Mouse (Mus musculus) liver, embryonic 14.5 days (tissue): ENCODE results near the gene Frmpd1. TPM values are rescaled to one million over a fixed set of nuclear protein-coding genes. Genes with fewer than 3 reads are reported as not detected.

Source experiments
- ATAC-seq: fragments of 200-750 bp; cut with Nextera tagmentation; 2 replicates; pipeline ENCODE4 v1.8.0; 2017; ENCODE audit warnings: moderate number of reproducible peaks, mild to moderate bottlenecking, moderate library complexity; ENCODE audit not compliant: insufficient read depth
- DNase-seq, 3 experiments: peaks; one replicate each; pipeline ENCODE4 v3.0.0-alpha.2; 2012 to 2013; ENCODE audit warnings: low read depth in 3 of 3, low spot score in 3 of 3
- H3K27ac ChIP-seq: fragments of 300-500 bp; sonication (generic); 2 replicates; pipeline ENCODE4 v1.5.1; 2014; ENCODE audit warnings: moderate library complexity, mild to moderate bottlenecking, control low read depth, inconsistent platforms
- H3K27me3 ChIP-seq: fragments of 300-500 bp; sonication (generic); 2 replicates; pipeline ENCODE4 v1.6.1; 2014; ENCODE audit warnings: mild to moderate bottlenecking, low read length, moderate library complexity; ENCODE audit not compliant: control insufficient read depth, insufficient read depth
- H3K36me3 ChIP-seq: fragments of 300-500 bp; sonication (generic); replicated peaks from 2 replicates; pipeline ENCODE4 v1.6.1; 2014; ENCODE audit warnings: low read depth; ENCODE audit not compliant: control insufficient read depth, insufficient read depth
- H3K4me1 ChIP-seq, 2 experiments: fragments of 200-500 bp in 1 of 2; fragments of 300-500 bp in 1 of 2; sonication (generic) in 1 of 2; replicated peaks; 2 replicates each; pipeline ENCODE4 v1.6.1; 2012 to 2014; ENCODE audit warnings: antibody characterized with exemption in 1 of 2, inconsistent platforms in 1 of 2, low read length in 1 of 2; ENCODE audit not compliant: control insufficient read depth in 2 of 2, insufficient read depth in 2 of 2
- H3K4me2 ChIP-seq: fragments of 300-500 bp; sonication (generic); 2 replicates; pipeline ENCODE4 v1.6.1; 2014; ENCODE audit warnings: low read depth, mild to moderate bottlenecking, control low read depth, moderate library complexity
- H3K4me3 ChIP-seq, 2 experiments: fragments of 200-500 bp in 1 of 2; fragments of 300-500 bp in 1 of 2; sonication (generic) in 1 of 2; 2 replicates each; pipeline ENCODE4 v1.5.1; 2012 to 2014; ENCODE audit warnings: low read depth in 2 of 2, low read length in 2 of 2, mild to moderate bottlenecking in 2 of 2, control low read depth in 1 of 2, inconsistent platforms in 1 of 2, moderate library complexity in 1 of 2; ENCODE audit not compliant: insufficient read depth in 1 of 2
- H3K9ac ChIP-seq: fragments of 300-500 bp; sonication (generic); replicated peaks from 2 replicates; pipeline ENCODE4 v1.6.1; 2014; ENCODE audit warnings: mild to moderate bottlenecking, control low read depth, moderate library complexity
- H3K9me3 ChIP-seq: fragments of 300-500 bp; sonication (generic); 2 replicates; pipeline ENCODE4 v1.6.1; 2016; ENCODE audit warnings: low read length, mixed read lengths; ENCODE audit not compliant: control insufficient read depth
- CTCF ChIP-seq: IDR thresholded peaks from 2 replicates; pipeline ENCODE4 v1.5.1; 2016; ENCODE audit warnings: antibody characterized with exemption, low read depth, control low read depth
- EP300 ChIP-seq: IDR thresholded peaks from 2 replicates; pipeline ENCODE4 v1.6.1; 2016; ENCODE audit warnings: antibody characterized with exemption, low read depth
- WGBS: fragments of 180-500 bp; shearing (Covaris S2); extraction: QIAGEN DNeasy Blood & Tissue Kit; methylation state at CpG from one replicate; pipeline ENCODE4 v1.1.7; 2014; ENCODE audit not compliant: insufficient replicate concordance; 5-methylcytosine and 5-hydroxymethylcytosine counted together
- polyA plus RNA-seq, 2 experiments: library from polyadenylated mRNA; depleted of rRNA in 1 of 2; stranded (reverse) in 1 of 2; unstranded in 1 of 2; fragments of >200 nt; fragmentation: Nextera tagmentation in 1 of 2; extraction: Ambion mirVana in 1 of 2; gene quantifications; 2 replicates each; pipeline versions ENCODE4 v1.2.1 to v1.2.3; 2012 to 2014

Frmpd1 gene
- polyA plus RNA-seq, 2 experiments: 0.16 to 0.28 TPM

DNA sequence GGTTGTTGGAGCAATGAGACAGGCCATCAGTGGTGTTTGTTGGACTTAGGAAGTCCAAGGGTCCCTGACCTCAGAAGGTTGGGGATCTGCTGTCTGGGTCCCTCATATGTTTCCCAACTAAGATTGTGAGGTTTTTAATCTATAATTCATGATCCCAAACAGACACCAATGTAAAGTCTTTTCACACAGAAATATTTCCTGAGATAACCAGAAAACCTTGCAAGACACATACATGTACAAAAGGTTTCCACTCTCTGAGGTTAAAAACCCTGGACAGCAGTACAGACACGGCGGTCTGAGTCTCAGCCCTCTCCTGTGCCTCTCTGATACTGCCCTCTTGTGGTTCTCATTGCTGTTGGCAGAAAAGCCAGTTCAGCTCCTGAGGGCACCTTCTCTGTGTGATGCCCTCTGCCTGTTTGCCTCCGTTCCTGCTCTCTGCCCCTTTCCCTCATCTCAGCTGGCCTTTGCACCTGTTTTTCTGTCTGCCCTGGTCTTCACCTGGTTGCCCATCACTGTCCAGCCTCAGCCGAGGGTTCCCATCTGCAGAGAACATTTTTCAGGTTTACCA, 95.4 kb downstream of the Frmpd1 start:
- Histone ChIP-seq H3K4me1 (no peaks in the 10 kb centered on the region), H3K4me2 (no peak overlapping the region), H3K27ac (no peak overlapping the region), H3K4me3 (no peak overlapping the region), H3K9me3 (no peaks in the 10 kb centered on the region), H3K27me3 (no peaks in the 10 kb centered on the region), H3K36me3 (no peaks in the 10 kb centered on the region), H3K9ac (no peak overlapping the region)
- peak; percentile 19 to 30 (median 22) for DNase-seq
- 12% methylated on average over 4 of the region's 4 CpGs for WGBS
- ATAC-seq: no peak
- TF ChIP-seq EP300: no peak
- TF ChIP-seq CTCF: peak; percentile 91

GRCm38 (mm10) chr4:45286318-45286717, 101.6 kb downstream of the Frmpd1 start:
- Histone ChIP-seq H3K9ac (no peak overlapping the region), H3K4me2 (no peak overlapping the region), H3K27ac (no peak overlapping the region), H3K27me3 (no peaks in the 10 kb centered on the region; the same call in 1 of the 2 replicates), H3K4me1 (no peaks in the 10 kb centered on the region), H3K4me3 (no peak overlapping the region), H3K36me3 (no peaks in the 10 kb centered on the region), H3K9me3 (no peaks in the 10 kb centered on the region)
- DNase-seq (no peak), ATAC-seq (no peak)
- TF ChIP-seq CTCF (peak; percentile 74), EP300 (no peak)
- WGBS: 34% methylated on average over 3 of the region's 3 CpGs

- H3K4me2 ChIP-seq: no peak overlapping the region
- no peaks in the 10 kb centered on the region; the same call in 1 of the 2 replicates for H3K27me3 ChIP-seq
- H3K27ac ChIP-seq: no peak overlapping the region
- ATAC-seq: no peak
- DNase-seq: no peak
- no peaks in the 10 kb centered on the region for H3K9me3 ChIP-seq
- no peak for TF ChIP-seq EP300
- TF ChIP-seq CTCF: no peak
- no peak overlapping the region for H3K9ac ChIP-seq
- WGBS: 52% methylated on average over 5 of the region's 5 CpGs
- no peaks in the 10 kb centered on the region for H3K4me1 ChIP-seq
- H3K36me3 ChIP-seq: no peaks in the 10 kb centered on the region
- H3K4me3 ChIP-seq: no peak overlapping the region
Observed at GRCm38 (mm10) chr4:45287906-45288305, 103.2 kb downstream of the Frmpd1 start.

DNA sequence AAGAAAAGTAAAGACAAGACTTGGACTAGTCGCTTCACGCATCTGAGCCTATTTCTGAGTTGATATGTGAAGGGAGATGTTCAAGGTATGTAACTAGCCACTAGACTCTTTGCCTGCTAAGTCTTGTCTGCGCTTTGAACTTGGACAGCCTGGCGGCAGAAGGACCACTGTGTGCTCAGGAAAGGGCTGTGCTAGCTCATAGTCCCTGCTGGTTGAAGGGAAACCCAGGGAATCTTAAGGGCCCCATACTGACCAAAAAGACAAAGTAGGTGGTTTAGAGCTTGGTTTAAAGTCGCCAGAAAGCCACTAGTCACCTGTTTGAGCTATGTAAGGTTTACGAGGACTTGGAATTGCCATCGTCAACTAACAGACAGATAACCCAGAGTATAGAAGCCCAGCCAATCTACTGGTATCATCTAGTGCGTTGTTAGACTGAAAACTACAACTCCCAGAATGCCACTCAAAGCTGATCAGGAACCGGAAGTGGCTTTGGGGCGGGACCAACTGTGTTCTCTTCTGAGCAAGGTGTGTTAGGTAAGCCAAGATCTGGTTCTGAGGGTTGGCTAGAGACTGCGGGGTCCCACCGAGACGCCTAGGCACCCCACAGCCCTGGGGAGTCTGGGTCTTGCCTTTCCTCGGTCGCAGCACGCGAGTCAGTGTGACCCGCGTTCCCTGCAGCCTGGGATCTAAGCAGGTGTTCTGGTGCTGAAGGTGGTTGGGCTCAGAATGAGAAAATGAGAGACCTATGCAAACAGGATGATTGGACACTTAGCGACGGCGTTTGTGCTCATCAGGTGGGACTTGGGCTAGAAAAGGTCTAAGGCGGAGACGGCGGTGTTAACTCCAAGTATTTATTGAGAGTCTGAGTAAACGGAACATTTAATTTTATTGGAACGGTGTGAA, 112.2 kb downstream of the Frmpd1 start, which contains the start of gene Trmt10b:
Gene Trmt10b (plus strand): TSS at position 466 of the 903 bp plus-strand sequence.
- no peaks in the 10 kb centered on the region for H3K36me3 ChIP-seq
- peak; percentile 80 for ATAC-seq
- H3K9ac ChIP-seq: peak within 1 kb of the TSS; percentile 75
- TF ChIP-seq CTCF (no peak), EP300 (no peak)
- H3K27me3 ChIP-seq: no peaks in the 10 kb centered on the region
- peak within 1 kb of the TSS; percentile 82 for H3K4me2 ChIP-seq
- no peak within 1 kb of the TSS for H3K27ac ChIP-seq
- peak; percentile 61 to 74 (median 74) for DNase-seq
- peak within 1 kb of the TSS; percentile 81 to 88 for H3K4me3 ChIP-seq
- H3K9me3 ChIP-seq: no peaks in the 10 kb centered on the region
- 14% methylated on average over 27 of the region's 27 CpGs for WGBS
- H3K4me1 ChIP-seq: peaks cover 0 to 6% of the 10 kb centered on the region in 2 experiments; a peak in 2 of 4 replicates

GRCm38 (mm10) chr4:45305536-45305935, 120.9 kb downstream of the Frmpd1 start:
- H3K9ac ChIP-seq: no peak overlapping the region
- WGBS: 83% methylated on average over 14 of the region's 14 CpGs
- H3K4me2 ChIP-seq: no peak overlapping the region
- ATAC-seq (no peak), DNase-seq (no peak)
- H3K4me3 ChIP-seq: no peak overlapping the region
- TF ChIP-seq CTCF (no peak), EP300 (no peak)
- H3K9me3 ChIP-seq: no peaks in the 10 kb centered on the region
- H3K27me3 ChIP-seq: no peaks in the 10 kb centered on the region
- H3K4me1 ChIP-seq: no peaks in the 10 kb centered on the region
- no peaks in the 10 kb centered on the region; the same call in 1 of the 2 replicates for H3K36me3 ChIP-seq
- H3K27ac ChIP-seq: no peak overlapping the region
